Mouse (Mus musculus): Measurements from ENCODE around the gene Nos1ap.

Nos1ap gene

GRCm38 (mm10) chr1:170546297-170546696 is 43.4 kb downstream of the Nos1ap start:
- DNase-seq (ENCODE audit: extremely low spot score): no peak

- no peak for DNase-seq (ENCODE audit: extremely low spot score)
Measured at GRCm38 (mm10) chr1:170545286-170545685, 44.4 kb downstream of the Nos1ap start.

GRCm38 (mm10) chr1:170539507-170539906 is 50.2 kb downstream of the Nos1ap start:
- DNase-seq (ENCODE audit: extremely low spot score): no peak

- DNase-seq (ENCODE audit: extremely low spot score): no peak
Measured at GRCm38 (mm10) chr1:170538481-170539061, 51.1 kb downstream of the Nos1ap start.

- no peak for DNase-seq (ENCODE audit: extremely low spot score)
Measured at GRCm38 (mm10) chr1:170536344-170536743, 53.3 kb downstream of the Nos1ap start.

GRCm38 (mm10) chr1:170535221-170535620 is 54.4 kb downstream of the Nos1ap start:
- DNase-seq (ENCODE audit: extremely low spot score): no peak

GRCm38 (mm10) chr1:170531286-170531685 is 58.4 kb downstream of the Nos1ap start:
- no peak for DNase-seq (ENCODE audit: extremely low spot score)

GRCm38 (mm10) chr1:170530456-170530855 is 59.2 kb downstream of the Nos1ap start:
- no peak for DNase-seq (ENCODE audit: extremely low spot score)

- DNase-seq (ENCODE audit: extremely low spot score): no peak
Measured at GRCm38 (mm10) chr1:170522891-170523290, 66.8 kb downstream of the Nos1ap start.

- peak; percentile 58 for DNase-seq (ENCODE audit: extremely low spot score)
Measured at GRCm38 (mm10) chr1:170521520-170522205, 68.0 kb downstream of the Nos1ap start.

GRCm38 (mm10) chr1:170520206-170520605 is 69.5 kb downstream of the Nos1ap start:
- DNase-seq (ENCODE audit: extremely low spot score): no peak

GRCm38 (mm10) chr1:170519631-170520030 is 70.0 kb downstream of the Nos1ap start:
- no peak for DNase-seq (ENCODE audit: extremely low spot score)

- DNase-seq (ENCODE audit: extremely low spot score): no peak
Measured at GRCm38 (mm10) chr1:170516182-170516581, 73.5 kb downstream of the Nos1ap start.

GRCm38 (mm10) chr1:170515455-170515854 is 74.2 kb downstream of the Nos1ap start:
- no peak for DNase-seq (ENCODE audit: extremely low spot score)

- DNase-seq (ENCODE audit: extremely low spot score): no peak
Measured at GRCm38 (mm10) chr1:170514226-170514625, 75.4 kb downstream of the Nos1ap start.

- DNase-seq (ENCODE audit: extremely low spot score): no peak
Measured at GRCm38 (mm10) chr1:170512429-170513097, 77.1 kb downstream of the Nos1ap start.

- no peak for DNase-seq (ENCODE audit: extremely low spot score)
Measured at GRCm38 (mm10) chr1:170510595-170511240, 78.9 kb downstream of the Nos1ap start.

GRCm38 (mm10) chr1:170506309-170506708 is 83.4 kb downstream of the Nos1ap start:
- DNase-seq (ENCODE audit: extremely low spot score): no peak

GRCm38 (mm10) chr1:170505107-170505506 is 84.6 kb downstream of the Nos1ap start:
- DNase-seq (ENCODE audit: extremely low spot score): no peak

GRCm38 (mm10) chr1:170504378-170504777 is 85.3 kb downstream of the Nos1ap start:
- DNase-seq (ENCODE audit: extremely low spot score): no peak

GRCm38 (mm10) chr1:170503277-170503739 is 86.4 kb downstream of the Nos1ap start:
- DNase-seq (ENCODE audit: extremely low spot score): no peak

- no peak for DNase-seq (ENCODE audit: extremely low spot score)
Measured at GRCm38 (mm10) chr1:170502491-170503276, 87.0 kb downstream of the Nos1ap start.

Data from embryo, embryonic 9.5 days (tissue).